Mouse (Mus musculus) splenic B cell, adult 2 months (primary cell): ENCODE data around the gene Rtn4rl2.

ENCODE experiments used
- DNase-seq: peaks from one replicate; pipeline ENCODE4 v3.0.0-alpha.2; 2011; ENCODE audit warnings: low read depth, low spot score
- H3K27me3 ChIP-seq: 2 replicates; pipeline ENCODE4 v1.6.1; 2012; ENCODE audit warnings: mild to moderate bottlenecking, low read length, moderate library complexity, mixed read lengths; ENCODE audit not compliant: control insufficient read depth, poor library complexity, insufficient read depth, severe bottlenecking
- H3K36me3 ChIP-seq: 2 replicates; pipeline ENCODE4 v1.6.1; 2012; ENCODE audit warnings: mild to moderate bottlenecking, low read length, moderate library complexity, mixed read lengths; ENCODE audit not compliant: control insufficient read depth, poor library complexity, insufficient read depth, severe bottlenecking

The Rtn4rl2 gene

GRCm38 (mm10) chr2:84889316-84890044 lies 3.0 kb upstream of the Rtn4rl2 start:
- H3K36me3 ChIP-seq, result no peaks in the 10 kb centered on the region
- peaks cover 2% of the 10 kb centered on the region for H3K27me3 ChIP-seq
- DNase-seq, result peak; percentile 33

- DNase-seq, result peak; percentile 84
- peaks cover 2% of the 10 kb centered on the region for H3K27me3 ChIP-seq
- no peaks in the 10 kb centered on the region for H3K36me3 ChIP-seq
Observed at GRCm38 (mm10) chr2:84888657-84889315, 2.3 kb upstream of the Rtn4rl2 start.

- Histone ChIP-seq H3K27me3 (peaks cover 2% of the 10 kb centered on the region), H3K36me3 (no peaks in the 10 kb centered on the region)
- peak; percentile 76 for DNase-seq
Observed at GRCm38 (mm10) chr2:84887411-84888271, 1.1 kb upstream of the Rtn4rl2 start.

- DNase-seq, result peak; percentile 18
- Histone ChIP-seq H3K27me3 (peaks cover 2% of the 10 kb centered on the region), H3K36me3 (no peaks in the 10 kb centered on the region)
Observed at GRCm38 (mm10) chr2:84886821-84887281, 341 bp upstream of the Rtn4rl2 start.

GRCm38 (mm10) chr2:84885084-84886055 lies 1.1 kb downstream of the Rtn4rl2 start:
- Histone ChIP-seq H3K36me3 (no peaks in the 10 kb centered on the region), H3K27me3 (peaks cover 2% of the 10 kb centered on the region)
- no peak for DNase-seq

- H3K36me3 ChIP-seq, result no peaks in the 10 kb centered on the region
- H3K27me3 ChIP-seq, result peaks cover 2% of the 10 kb centered on the region
- no peak for DNase-seq
Observed at GRCm38 (mm10) chr2:84884611-84885010, 1.9 kb downstream of the Rtn4rl2 start.

- no peak for DNase-seq
- Histone ChIP-seq H3K27me3 (peaks cover 2% of the 10 kb centered on the region), H3K36me3 (no peaks in the 10 kb centered on the region)
Observed at GRCm38 (mm10) chr2:84883942-84884341, 2.6 kb downstream of the Rtn4rl2 start.

- DNase-seq, result no peak
- peaks cover 2% of the 10 kb centered on the region for H3K27me3 ChIP-seq
- H3K36me3 ChIP-seq, result no peaks in the 10 kb centered on the region
Observed at GRCm38 (mm10) chr2:84883530-84883929, 3.0 kb downstream of the Rtn4rl2 start.

- Histone ChIP-seq H3K36me3 (no peaks in the 10 kb centered on the region), H3K27me3 (peaks cover 2% of the 10 kb centered on the region)
- no peak for DNase-seq
Observed at GRCm38 (mm10) chr2:84883084-84883483, 3.4 kb downstream of the Rtn4rl2 start.

- DNase-seq, result peak; percentile 56
- Histone ChIP-seq H3K36me3 (no peaks in the 10 kb centered on the region), H3K27me3 (peaks cover 2% of the 10 kb centered on the region)
Observed at GRCm38 (mm10) chr2:84882606-84883005, 3.9 kb downstream of the Rtn4rl2 start.

GRCm38 (mm10) chr2:84880590-84880989 lies 5.9 kb downstream of the Rtn4rl2 start:
- peak; percentile 42 for DNase-seq
- H3K36me3 ChIP-seq, result no peaks in the 10 kb centered on the region
- H3K27me3 ChIP-seq, result no peaks in the 10 kb centered on the region; the same call in 1 of the 2 replicates

GRCm38 (mm10) chr2:84875842-84876241 lies 10.7 kb downstream of the Rtn4rl2 start:
- Histone ChIP-seq H3K27me3 (no peaks in the 10 kb centered on the region), H3K36me3 (no peaks in the 10 kb centered on the region)
- DNase-seq, result no peak

GRCm38 (mm10) chr2:84872105-84872716 lies 14.3 kb downstream of the Rtn4rl2 start:
- peak; percentile 53 for DNase-seq
- no peaks in the 10 kb centered on the region for H3K36me3 ChIP-seq

More at GRCm38 (mm10) chr2:84872105-84872716, 14.3 kb downstream of the Rtn4rl2 start:
- H3K27me3 ChIP-seq, result no peaks in the 10 kb centered on the region
